Mouse (Mus musculus) urinary bladder, postnatal 4 days (tissue): Measurements from ENCODE around the gene Slc13a4.

Experiments used
- DNase-seq, 2 experiments: peaks; one replicate each; pipeline ENCODE4 v3.0.0; 2021 to 2022; ENCODE audit warnings: low spot score in 2 of 2

Gene Slc13a4

GRCm38 (mm10) chr6:35308037-35308436, at the start of gene Slc13a4:
Gene Slc13a4 (minus strand): TSS chr6:35308131.
- DNase-seq, result no peak

GRCm38 (mm10) chr6:35355320-35355719, 47.4 kb upstream of the Slc13a4 start:
- no peak for DNase-seq

- DNase-seq, result no peak
Observed at GRCm38 (mm10) chr6:35354622-35354998, 46.7 kb upstream of the Slc13a4 start.

GRCm38 (mm10) chr6:35353846-35354621, 46.1 kb upstream of the Slc13a4 start:
- no peak for DNase-seq

GRCm38 (mm10) chr6:35353416-35353815, 45.5 kb upstream of the Slc13a4 start:
- no peak for DNase-seq

- DNase-seq, result no peak
Observed at GRCm38 (mm10) chr6:35352867-35353266, 44.9 kb upstream of the Slc13a4 start.

GRCm38 (mm10) chr6:35351826-35352225, 43.9 kb upstream of the Slc13a4 start:
- DNase-seq, result no peak

- DNase-seq, result peak in 1 of 2 experiments; percentile 52
Observed at GRCm38 (mm10) chr6:35349784-35350183, 41.9 kb upstream of the Slc13a4 start.

GRCm38 (mm10) chr6:35338640-35339039, 30.7 kb upstream of the Slc13a4 start:
- DNase-seq, result no peak

GRCm38 (mm10) chr6:35337836-35338235, 29.9 kb upstream of the Slc13a4 start:
- DNase-seq, result no peak

GRCm38 (mm10) chr6:35335452-35335851, 27.5 kb upstream of the Slc13a4 start:
- DNase-seq, result no peak

- no peak for DNase-seq
Observed at GRCm38 (mm10) chr6:35334278-35334677, 26.3 kb upstream of the Slc13a4 start.

GRCm38 (mm10) chr6:35333632-35334031, 25.7 kb upstream of the Slc13a4 start:
- DNase-seq, result no peak

GRCm38 (mm10) chr6:35330834-35331233, 22.9 kb upstream of the Slc13a4 start:
- DNase-seq, result no peak

- DNase-seq, result no peak
Observed at GRCm38 (mm10) chr6:35329956-35330355, 22.0 kb upstream of the Slc13a4 start.

- DNase-seq, result peak; percentile 69 to 74
Observed at GRCm38 (mm10) chr6:35326111-35326515, 18.2 kb upstream of the Slc13a4 start, which contains the start of gene Fam180a. Gene Fam180a (minus strand): TSS chr6:35326141.

- DNase-seq, result no peak
Observed at GRCm38 (mm10) chr6:35324306-35324705, 16.4 kb upstream of the Slc13a4 start.

GRCm38 (mm10) chr6:35323046-35323445, 15.1 kb upstream of the Slc13a4 start:
- peak in 1 of 2 experiments; percentile 39 for DNase-seq

GRCm38 (mm10) chr6:35321105-35321504, 13.2 kb upstream of the Slc13a4 start:
- no peak for DNase-seq

- DNase-seq, result no peak
Observed at GRCm38 (mm10) chr6:35319850-35320249, 11.9 kb upstream of the Slc13a4 start.

- DNase-seq, result no peak
Observed at GRCm38 (mm10) chr6:35313520-35313919, 5.6 kb upstream of the Slc13a4 start.

- DNase-seq, result no peak
Observed at GRCm38 (mm10) chr6:35309406-35309805, 1.5 kb upstream of the Slc13a4 start.

- no peak for DNase-seq
Observed at GRCm38 (mm10) chr6:35307136-35307535, 795 bp downstream of the Slc13a4 start.
